Mouse (Mus musculus) cerebellum, adult 2 months (tissue): ENCODE measurements around the gene Ercc4. TPM values are rescaled to one million over a fixed set of nuclear protein-coding genes. Genes with fewer than 3 reads are reported as not detected.
"Not testable (repeated sequence)": the region's sequence is repeated elsewhere in the genome, so short reads cannot be mapped to it uniquely, and the experiment has no call there.

Source experiments
- DNase-seq, 2 experiments: peaks; one replicate each; pipeline ENCODE4 v3.0.0; 2021
- H3K27ac ChIP-seq: fragments of 200-500 bp; 2 replicates; pipeline ENCODE4 v1.5.1; 2012; ENCODE audit warnings: low read length, control low read depth, inconsistent platforms; ENCODE audit not compliant: insufficient read depth
- H3K27me3 ChIP-seq: fragments of 200-500 bp; 2 replicates; pipeline ENCODE4 v1.6.1; 2012; ENCODE audit warnings: inconsistent platforms, mild to moderate bottlenecking, low read length, moderate library complexity; ENCODE audit not compliant: control insufficient read depth, insufficient read depth
- H3K4me1 ChIP-seq: fragments of 200-500 bp; 2 replicates; pipeline ENCODE4 v1.6.1; 2011; ENCODE audit warnings: low read length; ENCODE audit not compliant: control insufficient read depth, insufficient read depth
- H3K4me3 ChIP-seq: fragments of 200-500 bp; replicated peaks from 2 replicates; pipeline ENCODE3; 2011; ENCODE audit warnings: mild to moderate bottlenecking, low read depth, low read length, control low read depth; ENCODE audit not compliant: insufficient read depth
- CTCF ChIP-seq: fragments of 200-500 bp; IDR thresholded peaks from 2 replicates; pipeline ENCODE4 v1.5.1; 2011; ENCODE audit warnings: low read depth, mild to moderate bottlenecking, control low read depth, low read length, moderate library complexity, borderline replicate concordance; ENCODE audit not compliant: insufficient read depth
- POLR2A ChIP-seq: fragments of 200-500 bp; IDR thresholded peaks from 2 replicates; pipeline ENCODE4 v1.6.1; 2011; ENCODE audit warnings: low read length, control low read depth, borderline replicate concordance; ENCODE audit not compliant: insufficient read depth
- WGBS: fragments of 180-500 bp; shearing (Covaris S2); methylation state at CpG from one replicate; pipeline ENCODE4 v1.1.7; 2018; 5-methylcytosine and 5-hydroxymethylcytosine counted together
- polyA plus RNA-seq: library from polyadenylated mRNA; depleted of rRNA; stranded (reverse); fragments of >200 nt; gene quantifications from 2 replicates; pipeline ENCODE4 v1.2.3, GENCODE M21; 2012

Gene Ercc4
- polyA plus RNA-seq, 1 experiment: 26.8 TPM

GRCm38 (mm10) chr16:13114821-13115220 lies 5.3 kb downstream of the Ercc4 start:
- TF ChIP-seq CTCF: no peak
- no peak for TF ChIP-seq POLR2A
- 89% methylated on average over 2 of the region's 2 CpGs for WGBS

GRCm38 (mm10) chr16:13115466-13115865 lies 6.0 kb downstream of the Ercc4 start:
- 88% methylated on average over 3 of the region's 3 CpGs for WGBS
- not testable (repeated sequence) for H3K27me3 ChIP-seq, H3K4me1 ChIP-seq, DNase-seq, H3K4me3 ChIP-seq, H3K27ac ChIP-seq

More at GRCm38 (mm10) chr16:13114821-13115220, 5.3 kb downstream of the Ercc4 start:
- Histone ChIP-seq H3K27me3 (no peaks in the 10 kb centered on the region), H3K4me3 (no peak overlapping the region), H3K4me1 (no peaks in the 10 kb centered on the region), H3K27ac (no peak overlapping the region)
- DNase-seq: no peak

- DNase-seq: peak; percentile 31 to 62
- no peak for TF ChIP-seq POLR2A
- TF ChIP-seq CTCF: peak; percentile 66
- Histone ChIP-seq H3K27ac (no peak overlapping the region), H3K4me3 (no peak overlapping the region), H3K4me1 (peaks cover 2% of the 10 kb centered on the region; the same call in 1 of the 2 replicates), H3K27me3 (no peaks in the 10 kb centered on the region)
- WGBS: 60% methylated on average over 9 of the region's 9 CpGs
These were observed 7.9 kb downstream of the Ercc4 start for GRCm38 (mm10) chr16:13117299-13117966.

GRCm38 (mm10) chr16:13117967-13118430 lies 8.5 kb downstream of the Ercc4 start:
- no peaks in the 10 kb centered on the region for H3K27me3 ChIP-seq
- no peak for DNase-seq
- H3K27ac ChIP-seq: no peak overlapping the region
- no peak for TF ChIP-seq POLR2A
- no peak for TF ChIP-seq CTCF
- H3K4me3 ChIP-seq: no peak overlapping the region
- 80% methylated on average over 7 of the region's 7 CpGs for WGBS
- H3K4me1 ChIP-seq: peaks cover 2% of the 10 kb centered on the region; the same call in 1 of the 2 replicates

GRCm38 (mm10) chr16:13118754-13119294 lies 9.3 kb downstream of the Ercc4 start:
- Histone ChIP-seq H3K27ac (no peak overlapping the region), H3K4me3 (no peak overlapping the region), H3K27me3 (no peaks in the 10 kb centered on the region), H3K4me1 (peaks cover 2% of the 10 kb centered on the region; the same call in 1 of the 2 replicates)
- WGBS: 91% methylated on average over 2 of the region's 2 CpGs
- no peak for DNase-seq
- TF ChIP-seq POLR2A: no peak
- TF ChIP-seq CTCF: no peak

- H3K4me3 ChIP-seq: no peak overlapping the region
- H3K27me3 ChIP-seq: no peaks in the 10 kb centered on the region
- WGBS: 96% methylated on average over 3 of the region's 3 CpGs
- DNase-seq: no peak
- H3K27ac ChIP-seq: no peak overlapping the region
- peaks cover 2% of the 10 kb centered on the region; the same call in 1 of the 2 replicates for H3K4me1 ChIP-seq
- TF ChIP-seq POLR2A (no peak), CTCF (no peak)
These were observed 10.3 kb downstream of the Ercc4 start for GRCm38 (mm10) chr16:13119641-13120350.

- no peak overlapping the region for H3K4me3 ChIP-seq
- 92% methylated on average over 8 of the region's 8 CpGs for WGBS
- H3K27ac ChIP-seq: no peak overlapping the region
- no peak for DNase-seq
- H3K4me1 ChIP-seq: peaks cover 2% of the 10 kb centered on the region; the same call in 1 of the 2 replicates
- no peaks in the 10 kb centered on the region for H3K27me3 ChIP-seq
- TF ChIP-seq CTCF (no peak), POLR2A (no peak)
These were observed 15.9 kb downstream of the Ercc4 start for GRCm38 (mm10) chr16:13125357-13125756.
